26 mouse cellular contexts compared by ENCODE assay signal in genomic region chr8:119915298-119915697, GRCm38 (mm10). TPM values are rescaled to one million over a fixed set of nuclear protein-coding genes. Genes with fewer than 3 reads are reported as not detected.
DNase-seq lines count a peak whose midpoint lies in the region; ATAC-seq lines count a peak whose summit lies in the region.
"Had no signal": no experiment of that assay in that cellular context is flagged by ENCODE, and none has a peak within 500 bp of the region (broad histone marks: within the 10 kb centered on the region; RNA-seq: fewer than 3 reads in every experiment).

No protein-coding gene starts in this region.

- WGBS in kidney, embryonic 15.5 days: 80% methylated on average over 4 of the region's 4 CpGs
- WGBS in neural tube, embryonic 13.5 days: 95% methylated on average over 4 of the region's 4 CpGs
- 70% methylated on average over 4 of the region's 4 CpGs for WGBS in liver, embryonic 12.5 days (ENCODE audit: insufficient replicate concordance)

- H3K27ac ChIP-seq in kidney, embryonic 15.5 days: 0 out of 2 replicates have a peak overlapping the region, but pooled peaks have one; percentile 24
- H3K27ac ChIP-seq in neural tube, embryonic 13.5 days (replicated peaks): no peak overlapping the region
- peak overlapping the region; percentile 99 for H3K27ac ChIP-seq in liver, embryonic 12.5 days
- H3K27ac ChIP-seq: embryonic facial prominence, embryonic 15.5 days; forebrain, embryonic 10.5 days; heart, embryonic 13.5 days; limb, embryonic 13.5 days; neural tube, embryonic 12.5 days had no signal

- no peak overlapping the region for H3K9ac ChIP-seq in kidney, embryonic 15.5 days
- 0 out of 2 replicates have a peak overlapping the region, but pooled peaks have one; percentile 0 for H3K9ac ChIP-seq in neural tube, embryonic 13.5 days
- peak overlapping the region; percentile 64 for H3K9ac ChIP-seq in liver, embryonic 12.5 days
- H3K9ac ChIP-seq: embryonic facial prominence, embryonic 15.5 days; limb, embryonic 13.5 days; neural tube, embryonic 12.5 days had no signal

- no peak for DNase-seq in kidney, postnatal 25 days
- DNase-seq in neural tube, embryonic 10.5 days (ENCODE audit: extremely low spot score, low spot score): no peak
- DNase-seq in Muller cell, postnatal 12 days (ENCODE audit: inconsistent ontology term): no peak
- no peak for DNase-seq in heart, adult 9 months (ENCODE audit: low spot score in 2 of 2)
- no peak for DNase-seq in layer of hippocampus, postnatal 36 days
- DNase-seq: adrenal gland, postnatal 36 days; cerebellum, adult 9-11 months; gastrocnemius, postnatal 10 days; heart, postnatal 14 days; kidney, adult 2 months; kidney, postnatal 4 days; lung, postnatal 36 days; midbrain, embryonic 14.5 days; retina, postnatal 1 day; right cerebral cortex, postnatal 4 days; thymus, postnatal 36 days had no signal

- peaks cover 69% of the 10 kb centered on the region for H3K4me1 ChIP-seq in kidney, embryonic 15.5 days
- peaks cover 50% of the 10 kb centered on the region for H3K4me1 ChIP-seq in neural tube, embryonic 13.5 days (replicated peaks)
- peaks cover 85% of the 10 kb centered on the region for H3K4me1 ChIP-seq in liver, embryonic 12.5 days

- no peaks in the 10 kb centered on the region for H3K9me3 ChIP-seq in kidney, embryonic 15.5 days (replicated peaks)
- H3K9me3 ChIP-seq in neural tube, embryonic 13.5 days: no peaks in the 10 kb centered on the region
- H3K9me3 ChIP-seq in liver, embryonic 12.5 days (replicated peaks): no peaks in the 10 kb centered on the region
- H3K9me3 ChIP-seq: embryonic facial prominence, embryonic 15.5 days; forebrain, embryonic 10.5 days; heart, embryonic 13.5 days; limb, embryonic 13.5 days; megakaryocyte, embryonic 14.5 days; neural tube, embryonic 12.5 days had no signal

- H3K4me2 ChIP-seq in kidney, embryonic 15.5 days: no peak overlapping the region
- H3K4me2 ChIP-seq in neural tube, embryonic 13.5 days: no peak overlapping the region
- H3K4me2 ChIP-seq in liver, embryonic 12.5 days: peak overlapping the region; percentile 91
- H3K4me2 ChIP-seq: embryonic facial prominence, embryonic 15.5 days; limb, embryonic 13.5 days; neural tube, embryonic 12.5 days had no signal

- H3K27me3 ChIP-seq in kidney, embryonic 15.5 days: no peaks in the 10 kb centered on the region
- no peaks in the 10 kb centered on the region for H3K27me3 ChIP-seq in neural tube, embryonic 13.5 days
- H3K27me3 ChIP-seq in liver, embryonic 12.5 days (replicated peaks): no peaks in the 10 kb centered on the region
- H3K27me3 ChIP-seq: embryonic facial prominence, embryonic 15.5 days; heart, embryonic 13.5 days; limb, embryonic 13.5 days; neural tube, embryonic 12.5 days had no signal

- peaks cover 10% of the 10 kb centered on the region for H3K36me3 ChIP-seq in kidney, embryonic 15.5 days
- peaks cover 12% of the 10 kb centered on the region; the same call in 1 of the 2 replicates for H3K36me3 ChIP-seq in neural tube, embryonic 13.5 days
- peaks cover 29% of the 10 kb centered on the region for H3K36me3 ChIP-seq in liver, embryonic 12.5 days
- H3K36me3 ChIP-seq: embryonic facial prominence, embryonic 15.5 days had no signal

- ATAC-seq in kidney, embryonic 15.5 days (replicated peaks; ENCODE audit: low FRiP score): no peak
- ATAC-seq in neural tube, embryonic 13.5 days (ENCODE audit: low read depth): no peak
- ATAC-seq in liver, embryonic 12.5 days: no peak
- ATAC-seq: forebrain, embryonic 16.5 days had no signal

- H3K4me3 ChIP-seq in kidney, embryonic 15.5 days (replicated peaks): no peak overlapping the region
- H3K4me3 ChIP-seq in neural tube, embryonic 13.5 days: no peak overlapping the region
- peak overlapping the region; percentile 54; the same call in 1 of the 2 replicates for H3K4me3 ChIP-seq in liver, embryonic 12.5 days
- H3K4me3 ChIP-seq: embryonic facial prominence, embryonic 15.5 days; forebrain, embryonic 10.5 days; heart, embryonic 13.5 days; limb, embryonic 13.5 days; megakaryocyte, embryonic 14.5 days; neural tube, embryonic 12.5 days had no signal

RNA-seq across cellular contexts. Expression of gene Gm20388, which starts 4.7 kb away (rescaled TPM):
- 0.99 and 7.4 TPM in 2 replicates for polyA plus RNA-seq in kidney, embryonic 15.5 days (2015; fragmentation: Nextera tagmentation; extraction: Ambion mirVana)
- 0.27 TPM in 1 of 2 replicates, not detected in the other for polyA plus RNA-seq in neural tube, embryonic 13.5 days (2015; fragmentation: Nextera tagmentation; extraction: Ambion mirVana)
- not detected in 2 replicates for polyA plus RNA-seq in liver, embryonic 12.5 days (2016; fragmentation: Nextera tagmentation; extraction: Ambion mirVana)
- 10 to 100 TPM in 1 of 2 experiments, not detected in 1; 12.7 TPM for total RNA-seq in layer of hippocampus, postnatal 36 days (2021)
- polyA plus RNA-seq: heart, embryonic 13.5 days; neural tube, embryonic 12.5 days had no signal

RNA-seq across cellular contexts. Expression of gene Usp10, which starts 5.1 kb away (rescaled TPM):
- 148 and 167 TPM in 2 replicates for polyA plus RNA-seq in kidney, embryonic 15.5 days (2015; fragmentation: Nextera tagmentation; extraction: Ambion mirVana)
- 116 and 125 TPM in 2 replicates for polyA plus RNA-seq in neural tube, embryonic 13.5 days (2015; fragmentation: Nextera tagmentation; extraction: Ambion mirVana)
- 124 and 136 TPM in 2 replicates for polyA plus RNA-seq in liver, embryonic 12.5 days (2016; fragmentation: Nextera tagmentation; extraction: Ambion mirVana)
- 10 to 100 TPM; 86.6 to 95.8 TPM for total RNA-seq in layer of hippocampus, postnatal 36 days (2021)

RNA-seq across cellular contexts. Expression of gene Klhl36, which starts 53.2 kb away (rescaled TPM):
- polyA plus RNA-seq in kidney, embryonic 15.5 days (2015; fragmentation: Nextera tagmentation; extraction: Ambion mirVana): 16.7 and 18.4 TPM in 2 replicates
- polyA plus RNA-seq in neural tube, embryonic 13.5 days (2015; fragmentation: Nextera tagmentation; extraction: Ambion mirVana): 12.3 and 12.4 TPM in 2 replicates
- 7.0 and 7.7 TPM in 2 replicates for polyA plus RNA-seq in liver, embryonic 12.5 days (2016; fragmentation: Nextera tagmentation; extraction: Ambion mirVana)
- 1 to 10 TPM; 7.1 to 8.3 TPM for total RNA-seq in layer of hippocampus, postnatal 36 days (2021)
